Mouse (Mus musculus) CH12.LX (cell line): ENCODE data around the gene Olfr491. TPM values are rescaled to one million over a fixed set of nuclear protein-coding genes. Genes with fewer than 3 reads are reported as not detected.

ENCODE experiments used
- DNase-seq: peaks from one replicate; pipeline ENCODE4 v3.0.0-alpha.2; 2013; ENCODE audit errors: extremely low read depth
- H3K27ac ChIP-seq: 2 replicates; pipeline ENCODE4 v1.5.1; 2012; ENCODE audit warnings: low read depth, mild to moderate bottlenecking, control low read depth, moderate library complexity; ENCODE audit not compliant: insufficient read depth
- H3K27me3 ChIP-seq: replicated peaks from 2 replicates; pipeline ENCODE3; 2012; ENCODE audit warnings: inconsistent platforms
- H3K36me3 ChIP-seq, 2 experiments: replicated peaks in 1 of 2; 2 replicates each; pipeline versions ENCODE3 to v1.6.1; 2012; ENCODE audit warnings: inconsistent platforms in 1 of 2, low read length in 1 of 2, mild to moderate bottlenecking in 1 of 2, mixed read lengths in 1 of 2, moderate library complexity in 1 of 2; ENCODE audit not compliant: control insufficient read depth in 1 of 2, insufficient read depth in 1 of 2
- H3K4me1 ChIP-seq, 2 experiments: 2 replicates each; pipeline ENCODE4 v1.6.1; 2012; ENCODE audit warnings: inconsistent platforms in 1 of 2, moderate library complexity in 1 of 2; ENCODE audit not compliant: insufficient read depth in 2 of 2, control insufficient read depth in 1 of 2
- H3K4me2 ChIP-seq: 2 replicates; pipeline ENCODE4 v1.6.1; 2012; ENCODE audit warnings: low read depth, mild to moderate bottlenecking, control low read depth; ENCODE audit not compliant: poor library complexity, insufficient read depth, severe bottlenecking
- H3K4me3 ChIP-seq, 3 experiments: fragments of 150-350 bp in 1 of 3; sonication (generic) in 1 of 3; replicated peaks in 1 of 3; 2 replicates each; pipeline versions ENCODE3 to v1.5.1; 2011 to 2012; ENCODE audit warnings: low read depth in 2 of 3, low read length in 2 of 3, mild to moderate bottlenecking in 2 of 3, moderate library complexity in 2 of 3, control low read depth in 1 of 3, improper control_type of control experiment in 1 of 3, inconsistent platforms in 1 of 3, mixed read lengths in 1 of 3; ENCODE audit not compliant: poor library complexity in 1 of 3
- H3K79me2 ChIP-seq: replicated peaks from 2 replicates; pipeline ENCODE4 v1.6.1; 2012; ENCODE audit warnings: mild to moderate bottlenecking, moderate library complexity; ENCODE audit not compliant: control insufficient read depth, poor library complexity, insufficient read depth, severe bottlenecking; ENCODE audit errors: extremely low read depth
- H3K9ac ChIP-seq: 2 replicates; pipeline ENCODE4 v1.6.1; 2012; ENCODE audit warnings: low read depth, mild to moderate bottlenecking, control low read depth, moderate library complexity; ENCODE audit not compliant: insufficient read depth
- H3K9me3 ChIP-seq: replicated peaks from 2 replicates; pipeline ENCODE3; 2012; ENCODE audit warnings: low read length, inconsistent platforms, mixed read lengths
- BHLHE40 ChIP-seq: IDR thresholded peaks from 2 replicates; pipeline ENCODE4 v1.6.1; 2011; ENCODE audit warnings: mild to moderate bottlenecking, low read depth, low read length, improper control_type of control experiment
- CHD2 ChIP-seq: IDR thresholded peaks from 2 replicates; pipeline ENCODE4 v1.6.1; 2011; ENCODE audit warnings: low read length, improper control_type of control experiment
- CTCF ChIP-seq, 2 experiments: IDR thresholded peaks in 1 of 2; conservative IDR thresholded peaks in 1 of 2; 2 replicates each; pipeline ENCODE4 v1.5.1; 2011 to 2012; ENCODE audit warnings: low read depth in 2 of 2, low read length in 2 of 2, improper control_type of control experiment in 1 of 2, inconsistent platforms in 1 of 2, mild to moderate bottlenecking in 1 of 2, moderate library complexity in 1 of 2
- E2F4 ChIP-seq: IDR thresholded peaks from 2 replicates; pipeline ENCODE4 v1.6.1; 2011; ENCODE audit warnings: low read depth, low read length, improper control_type of control experiment; ENCODE audit not compliant: insufficient replicate concordance
- EP300 ChIP-seq: IDR thresholded peaks from 2 replicates; pipeline ENCODE4 v1.6.1; 2011; ENCODE audit warnings: low read length, improper control_type of control experiment
- GABPA ChIP-seq: IDR thresholded peaks from 2 replicates; pipeline ENCODE4 v1.6.1; 2012; ENCODE audit warnings: low read depth, low read length, improper control_type of control experiment, inconsistent platforms; ENCODE audit not compliant: insufficient replicate concordance
- HCFC1 ChIP-seq: IDR thresholded peaks from 2 replicates; pipeline ENCODE4 v1.6.1; 2012; ENCODE audit warnings: low read depth, mild to moderate bottlenecking, inconsistent platforms, low read length, improper control_type of control experiment
- JUND ChIP-seq: conservative IDR thresholded peaks from 2 replicates; pipeline ENCODE4 v1.6.1; 2011; ENCODE audit warnings: low read depth, low read length, improper control_type of control experiment
- KAT2A ChIP-seq: IDR thresholded peaks from 2 replicates; pipeline ENCODE4 v1.6.1; 2012; ENCODE audit warnings: low read length, improper control_type of control experiment, inconsistent platforms; ENCODE audit not compliant: insufficient replicate concordance
- MAX ChIP-seq: IDR thresholded peaks from 2 replicates; pipeline ENCODE4 v1.6.1; 2011; ENCODE audit warnings: low read length, improper control_type of control experiment
- MEF2A ChIP-seq: IDR thresholded peaks from 2 replicates; pipeline ENCODE4 v1.6.1; 2014; ENCODE audit warnings: low read depth, mild to moderate bottlenecking, inconsistent platforms, low read length, improper control_type of control experiment, borderline replicate concordance
- NRF1 ChIP-seq: IDR thresholded peaks from 2 replicates; pipeline ENCODE4 v1.6.1; 2014; ENCODE audit warnings: low read depth, mild to moderate bottlenecking, inconsistent platforms, low read length, improper control_type of control experiment, moderate library complexity
- PAX5 ChIP-seq: IDR thresholded peaks from 2 replicates; pipeline ENCODE4 v1.6.1; 2012; ENCODE audit warnings: low read length, inconsistent platforms, mixed read lengths
- POLR2A ChIP-seq: IDR thresholded peaks from 2 replicates; pipeline ENCODE4 v1.6.1; 2011; ENCODE audit warnings: low read depth, mild to moderate bottlenecking, improper control_type of control experiment, low read length
- RAD21 ChIP-seq: IDR thresholded peaks from 2 replicates; pipeline ENCODE4 v1.6.1; 2011; ENCODE audit warnings: low read depth, mild to moderate bottlenecking, low read length, improper control_type of control experiment, moderate library complexity
- SIN3A ChIP-seq: IDR thresholded peaks from 2 replicates; pipeline ENCODE4 v1.6.1; 2012; ENCODE audit warnings: low read length, improper control_type of control experiment, inconsistent platforms
- SMC3 ChIP-seq: IDR thresholded peaks from 2 replicates; pipeline ENCODE4 v1.6.1; 2011; ENCODE audit warnings: low read depth, low read length, improper control_type of control experiment
- TBP ChIP-seq: conservative IDR thresholded peaks from 2 replicates; pipeline ENCODE4 v1.6.1; 2011; ENCODE audit warnings: low read depth, low read length, improper control_type of control experiment
- TCF12 ChIP-seq: IDR thresholded peaks from 2 replicates; pipeline ENCODE4 v1.6.1; 2014; ENCODE audit warnings: low read depth, mild to moderate bottlenecking, inconsistent platforms, low read length, improper control_type of control experiment
- UBTF ChIP-seq: IDR thresholded peaks from 2 replicates; pipeline ENCODE4 v1.6.1; 2012; ENCODE audit warnings: low read depth, mild to moderate bottlenecking, inconsistent platforms, low read length, improper control_type of control experiment, moderate library complexity
- USF1 ChIP-seq: IDR thresholded peaks from 2 replicates; pipeline ENCODE4 v1.6.1; 2014; ENCODE audit warnings: low read depth, mild to moderate bottlenecking, inconsistent platforms, low read length, improper control_type of control experiment
- ZC3H11A ChIP-seq: IDR thresholded peaks from 2 replicates; pipeline ENCODE4 v1.6.1; 2012; ENCODE audit warnings: low read depth, mild to moderate bottlenecking, inconsistent platforms, low read length, improper control_type of control experiment
- ZKSCAN1 ChIP-seq: IDR thresholded peaks from 2 replicates; pipeline ENCODE4 v1.6.1; 2012; ENCODE audit warnings: low read depth, inconsistent platforms, low read length, improper control_type of control experiment, borderline replicate concordance
- ZNF384 ChIP-seq: IDR thresholded peaks from 2 replicates; pipeline ENCODE4 v1.6.1; 2012; ENCODE audit warnings: low read depth, low read length, improper control_type of control experiment, inconsistent platforms
- dilution Hi-C: fragments of 300-500 bp; cut with MboI; formaldehyde crosslinking; loops from 2 replicates; pipeline ENCODE4 v1.14.3; 2020; ENCODE audit warnings: low sequenced_read_pairs; ENCODE audit not compliant: extremely low pct_unique_long_range_greater_than_20kb, extremely low pct_ligation_motif_present
- in situ Hi-C: fragments of 300-500 bp; cut with MboI; formaldehyde crosslinking; loops from 3 replicates; pipeline ENCODE4 v1.14.3; 2019; ENCODE audit warnings: low sequenced_read_pairs, low pct_ligation_motif_present, low pct_unique_long_range_greater_than_20kb, mixed read lengths
- polyA plus RNA-seq: library from polyadenylated mRNA; unstranded; fragments of >175 nt; gene quantifications from 2 replicates; pipeline ENCODE4 v1.2.1, GENCODE M21; 2012; ENCODE audit warnings: low read depth; ENCODE audit not compliant: insufficient read length
- total RNA-seq, 2 experiments: library from RNA; depleted of rRNA; stranded (reverse); fragments of 300-350 nt in 1 of 2; fragments of >200 nt in 1 of 2; gene quantifications; 2 replicates each; pipeline ENCODE4 v1.2.3; 2012 to 2014

The Olfr491 gene
- total RNA-seq (2012; rRNA removed) (not detected in 2 replicates), total RNA-seq (2014; rRNA removed) (not detected in 2 replicates), polyA plus RNA-seq (not detected in 2 replicates)

DNA sequence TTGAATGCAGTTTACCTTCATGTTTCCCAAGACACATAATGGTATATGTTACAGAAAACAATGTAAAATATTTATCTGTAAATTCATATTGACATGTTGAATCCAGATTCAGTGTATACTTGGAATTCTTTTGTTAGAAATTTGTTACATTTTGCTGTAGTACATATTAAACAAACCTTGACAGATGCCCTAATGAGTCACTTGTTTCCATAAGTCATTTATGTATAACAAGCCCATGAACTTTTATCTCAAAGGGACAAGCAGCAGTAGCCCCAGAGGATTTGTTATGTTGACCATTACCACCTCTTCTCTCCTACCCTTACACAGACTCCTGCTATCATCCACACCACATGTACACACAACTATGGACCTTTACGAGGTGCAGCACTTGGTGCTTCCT lies at the start of gene Olfr491:
Gene Olfr491 (plus strand): TSS at position 301 of the 400 bp plus-strand sequence.
- Histone ChIP-seq H3K36me3 (no peaks in the 10 kb centered on the region), H3K4me1 (no peaks in the 10 kb centered on the region), H3K79me2 (no peaks in the 10 kb centered on the region), H3K9me3 (peaks cover 2% of the 10 kb centered on the region)
- dilution Hi-C loops = no loop called here
- TF ChIP-seq SMC3 (no peak), ZNF384 (no peak), MAX (no peak), E2F4 (no peak), JUND (no peak), RAD21 (no peak), BHLHE40 (no peak), MEF2A (no peak), PAX5 (no peak), GABPA (no peak)
- TF ChIP-seq, all 38 proteins: peak for 0
- H3K4me3 ChIP-seq = no peak within 1 kb of the TSS
- no peak within 1 kb of the TSS for H3K9ac ChIP-seq
- DNase-seq = no peak
- no peak within 1 kb of the TSS for H3K27ac ChIP-seq
- in situ Hi-C loops = no loop called here
- H3K4me2 ChIP-seq = no peak within 1 kb of the TSS
- no peaks in the 10 kb centered on the region for H3K27me3 ChIP-seq

DNA sequence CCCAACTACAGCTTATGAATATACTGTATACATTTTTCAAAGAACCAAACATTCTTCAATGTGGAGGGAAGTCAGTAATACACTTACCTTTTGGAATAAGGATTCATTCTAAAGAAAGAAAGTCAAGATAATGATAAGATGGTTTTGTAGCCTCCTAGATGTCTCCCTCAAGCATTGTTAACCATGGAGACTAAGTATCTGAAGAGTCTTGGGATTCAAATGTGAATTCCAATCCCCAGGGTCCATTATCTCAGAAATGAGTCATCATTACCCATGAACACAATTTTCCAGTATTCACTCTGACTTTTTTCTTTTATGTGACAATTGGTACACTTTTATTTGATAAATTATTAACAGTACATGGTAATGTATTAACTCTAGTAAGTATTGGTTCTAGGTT lies 24.4 kb upstream of the Olfr491 start, which contains the start of gene Olfr490:
Gene Olfr490 (minus strand): TSS at position 101 of the 400 bp plus-strand sequence.
- H3K79me2 ChIP-seq = no peaks in the 10 kb centered on the region
- H3K4me3 ChIP-seq = no peak within 1 kb of the TSS
- dilution Hi-C loops = no loop called here
- H3K4me1 ChIP-seq = no peaks in the 10 kb centered on the region
- H3K9ac ChIP-seq = no peak within 1 kb of the TSS
- no peaks in the 10 kb centered on the region for H3K27me3 ChIP-seq
- H3K9me3 ChIP-seq = no peaks in the 10 kb centered on the region
- TF ChIP-seq ZC3H11A (no peak), ZKSCAN1 (no peak), CHD2 (no peak), CTCF (conservative IDR thresholded peaks at IDR 0.05 in 1 of 2, IDR thresholded peaks at IDR 0.05 in 1 of 2; ENCODE audit: low read depth in 2 of 2, low read length in 2 of 2) (no peak), POLR2A (no peak), ZNF384 (no peak), TCF12 (no peak), TBP (no peak), EP300 (no peak), USF1 (no peak), HCFC1 (no peak), RAD21 (no peak), JUND (no peak), NRF1 (no peak), UBTF (no peak), SIN3A (no peak), SMC3 (no peak), KAT2A (no peak), BHLHE40 (no peak), PAX5 (no peak)
- TF ChIP-seq, all 38 proteins: peak for 0
- Histone ChIP-seq H3K4me2 (no peak within 1 kb of the TSS), H3K36me3 (no peaks in the 10 kb centered on the region), H3K27ac (no peak within 1 kb of the TSS)
- DNase-seq = no peak
- in situ Hi-C loops = no loop called here
